Comparison of ENCODE assay signal across 8 mouse cellular contexts in the genomic region with DNA sequence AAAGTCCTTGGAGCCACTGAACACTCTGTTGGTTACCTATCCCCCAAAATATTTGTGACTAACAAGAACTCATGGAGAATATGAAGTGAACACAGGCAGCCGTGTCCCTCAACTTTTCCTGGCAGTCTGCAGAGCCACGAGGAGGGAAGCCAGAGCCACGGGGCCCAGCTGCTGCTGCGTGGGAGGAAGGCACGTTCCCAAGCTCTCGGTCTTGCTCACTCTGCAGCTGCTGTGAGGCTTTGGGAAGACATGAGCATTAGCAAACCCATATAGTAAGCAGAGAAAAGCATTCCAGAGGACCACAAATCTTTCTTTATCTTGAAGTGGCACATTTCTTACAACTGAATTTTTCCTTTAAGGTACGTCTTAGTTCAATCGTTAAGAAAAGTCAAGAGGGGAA.
DNase-seq lines count a peak whose midpoint lies in the region; ATAC-seq lines count a peak whose summit lies in the region.

No protein-coding gene starts in this region.

- ATAC-seq in kidney, embryonic 14.5 days (ENCODE audit: low FRiP score, low TSS enrichment), result peak; percentile 85

- H3K4me2 ChIP-seq in kidney, embryonic 14.5 days (replicated peaks; ENCODE audit: low read depth, low read length), result no peak overlapping the region

- H3K27ac ChIP-seq in kidney, embryonic 14.5 days (ENCODE audit: low read depth, low read length), result no peak overlapping the region

- no peaks in the 10 kb centered on the region for H3K9me3 ChIP-seq in kidney, embryonic 14.5 days (ENCODE audit: control insufficient read depth, low read length)

- no peaks in the 10 kb centered on the region for H3K4me1 ChIP-seq in kidney, embryonic 14.5 days (ENCODE audit: control insufficient read depth, insufficient read depth, low read length)

- intact Hi-C loops in left cerebral cortex, postnatal 36 days (cut with DNase I), result loop anchor here (10.0 kb wide), 1 partner anchor 383 kb away; a partner anchor contains a TSS

- H3K36me3 ChIP-seq in kidney, embryonic 14.5 days (ENCODE audit: control insufficient read depth, insufficient read depth, low read length), result no peaks in the 10 kb centered on the region

- DNase-seq in urinary bladder, adult 18-20 months (ENCODE audit: low spot score in 2 of 2), result peak; percentile 9 to 47
- DNase-seq in urinary bladder, postnatal 10 days (ENCODE audit: low spot score), result no peak
- DNase-seq in gastrocnemius, postnatal 25 days, result peak; percentile 83
- peak; percentile 79 to 80 for DNase-seq in left cerebral cortex, postnatal 36 days (ENCODE audit: low spot score in 2 of 2)
- peak; percentile 78 to 87 for DNase-seq in right cerebral cortex, postnatal 10 days (ENCODE audit: low spot score in 2 of 2)
- no peak for DNase-seq in cerebellum, adult 9-11 months
- DNase-seq in thymus, postnatal 10 days (ENCODE audit: low spot score in 2 of 2), result no peak

- no peak overlapping the region for H3K4me3 ChIP-seq in kidney, embryonic 14.5 days (ENCODE audit: low read length)

- H3K9ac ChIP-seq in kidney, embryonic 14.5 days (ENCODE audit: low read depth, low read length), result no peak overlapping the region

- no peaks in the 10 kb centered on the region for H3K27me3 ChIP-seq in kidney, embryonic 14.5 days (ENCODE audit: control insufficient read depth, insufficient read depth, low read length)

- WGBS in kidney, embryonic 14.5 days, result 4% methylated on average over 8 of the region's 8 CpGs

Comparison
In these comparisons a context has a peak if more than half of its experiments do, and no peak if none do; other contexts are left out.
1. DNase-seq: peak in urinary bladder, adult 18-20 months (2 of 2), gastrocnemius, postnatal 25 days (single experiment), left cerebral cortex, postnatal 36 days (2 of 2) and right cerebral cortex, postnatal 10 days (2 of 2); none in urinary bladder, postnatal 10 days (single experiment), cerebellum, adult 9-11 months (single experiment) and thymus, postnatal 10 days (0 of 2).